Mouse (Mus musculus): ENCODE data around the gene Vnn3. TPM values are rescaled to one million over a fixed set of nuclear protein-coding genes. Genes with fewer than 3 reads are reported as not detected.

The Vnn3 gene
- polyA plus RNA-seq, 1 experiment from 2014 or later = not detected

DNA sequence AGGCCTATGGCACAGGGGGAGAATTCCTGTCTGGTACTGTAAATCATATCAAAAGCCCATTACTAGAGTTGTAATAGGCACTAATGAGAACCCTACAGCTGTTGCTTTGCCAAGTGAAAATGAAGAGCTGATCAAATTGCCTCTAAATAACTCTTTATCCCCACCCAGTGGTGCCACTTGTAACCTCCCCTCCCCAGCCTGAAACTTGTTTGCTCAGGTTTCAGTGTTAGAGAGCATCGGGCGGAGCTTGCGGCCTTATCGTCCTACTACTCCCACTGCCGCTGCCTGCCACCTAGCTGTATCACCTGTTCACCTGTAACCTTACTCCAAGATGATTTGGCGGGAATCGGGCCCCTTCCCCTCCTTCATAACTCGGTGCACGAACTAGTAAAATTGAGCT lies 11.9 kb upstream of the Vnn3 start:
- H3K27ac ChIP-seq (ENCODE audit: low read depth) = no peak overlapping the region
- no peak overlapping the region for H3K9ac ChIP-seq
- H3K4me2 ChIP-seq = no peak overlapping the region
- WGBS = 34% methylated on average over 9 of the region's 9 CpGs
- no peaks in the 10 kb centered on the region for H3K36me3 ChIP-seq (ENCODE audit: insufficient read depth)
- DNase-seq = peak; percentile 39
- TF ChIP-seq CTCF (IDR thresholded peaks at IDR 0.05; ENCODE audit: low read depth) = 0 out of 2 replicates have a peak, but pooled peaks have one; percentile 13
- H3K4me3 ChIP-seq (ENCODE audit: low read depth, low read length) = no peak overlapping the region
- H3K9me3 ChIP-seq (ENCODE audit: low read depth, low read length) = no peaks in the 10 kb centered on the region
- no peaks in the 10 kb centered on the region for H3K4me1 ChIP-seq (ENCODE audit: insufficient read depth)
- no peak for ATAC-seq (ENCODE audit: insufficient read depth)
- H3K27me3 ChIP-seq (ENCODE audit: insufficient read depth, low read length) = no peaks in the 10 kb centered on the region

DNA sequence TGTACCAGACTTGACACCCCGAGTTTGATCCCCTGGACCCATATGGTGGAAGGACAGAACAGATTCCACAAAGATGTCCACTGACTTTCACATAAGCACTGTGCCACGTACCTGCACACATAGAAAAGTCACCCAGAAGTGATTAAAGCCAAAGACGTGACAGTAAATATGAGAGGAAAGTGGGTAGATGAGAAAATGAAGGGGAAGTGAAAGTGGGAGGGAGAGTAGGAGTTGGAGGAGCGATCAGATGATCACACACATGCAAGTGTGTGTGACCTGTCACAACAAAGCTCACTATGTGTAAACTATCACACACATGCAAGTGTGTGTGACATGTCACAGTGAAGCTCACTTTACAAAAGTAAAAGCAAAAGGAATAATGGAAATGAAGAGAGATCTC lies 10.8 kb upstream of the Vnn3 start:
- H3K4me2 ChIP-seq = no peak overlapping the region
- H3K4me1 ChIP-seq (ENCODE audit: insufficient read depth) = no peaks in the 10 kb centered on the region
- TF ChIP-seq CTCF (IDR thresholded peaks at IDR 0.05; ENCODE audit: low read depth) = no peak
- H3K27ac ChIP-seq (ENCODE audit: low read depth) = no peak overlapping the region
- 66% methylated on average over 4 of the region's 4 CpGs for WGBS
- H3K9me3 ChIP-seq (ENCODE audit: low read depth, low read length) = no peaks in the 10 kb centered on the region
- H3K36me3 ChIP-seq (ENCODE audit: insufficient read depth) = no peaks in the 10 kb centered on the region
- DNase-seq = no peak
- H3K9ac ChIP-seq = no peak overlapping the region
- no peak for ATAC-seq (ENCODE audit: insufficient read depth)
- H3K4me3 ChIP-seq (ENCODE audit: low read depth, low read length) = no peak overlapping the region
- no peaks in the 10 kb centered on the region for H3K27me3 ChIP-seq (ENCODE audit: insufficient read depth, low read length)

DNA sequence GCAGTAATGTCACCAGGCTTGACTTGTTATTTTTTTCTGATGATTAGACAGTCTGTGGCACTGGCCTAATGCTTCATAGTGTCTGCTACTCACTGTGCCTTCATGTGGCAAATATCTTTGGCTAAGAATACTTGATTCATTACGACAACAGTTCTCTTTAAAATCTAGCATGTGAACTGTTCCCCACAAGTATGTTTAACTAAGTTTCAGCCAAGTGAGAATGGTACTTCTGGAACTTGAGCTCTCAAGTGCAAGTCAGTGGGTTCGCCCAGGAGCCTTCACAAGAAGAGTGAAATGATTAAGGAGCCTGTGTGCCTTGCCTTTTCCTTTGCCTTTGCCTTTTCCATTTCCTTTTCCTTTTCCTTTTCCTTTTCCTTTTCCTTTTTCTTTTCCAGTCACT lies 834 bp downstream of the Vnn3 start:
- Histone ChIP-seq H3K36me3 (ENCODE audit: insufficient read depth) (no peaks in the 10 kb centered on the region), H3K9ac (no peak overlapping the region), H3K4me1 (ENCODE audit: insufficient read depth) (no peaks in the 10 kb centered on the region), H3K27ac (ENCODE audit: low read depth) (no peak overlapping the region), H3K27me3 (ENCODE audit: insufficient read depth, low read length) (no peaks in the 10 kb centered on the region), H3K4me3 (ENCODE audit: low read depth, low read length) (no peak overlapping the region), H3K9me3 (ENCODE audit: low read depth, low read length) (no peaks in the 10 kb centered on the region), H3K4me2 (no peak overlapping the region)
- TF ChIP-seq CTCF (IDR thresholded peaks at IDR 0.05; ENCODE audit: low read depth) = no peak
- DNase-seq = peak; percentile 48
- no peak for ATAC-seq (ENCODE audit: insufficient read depth)
- 54% methylated on average over 2 of the region's 2 CpGs for WGBS

DNA sequence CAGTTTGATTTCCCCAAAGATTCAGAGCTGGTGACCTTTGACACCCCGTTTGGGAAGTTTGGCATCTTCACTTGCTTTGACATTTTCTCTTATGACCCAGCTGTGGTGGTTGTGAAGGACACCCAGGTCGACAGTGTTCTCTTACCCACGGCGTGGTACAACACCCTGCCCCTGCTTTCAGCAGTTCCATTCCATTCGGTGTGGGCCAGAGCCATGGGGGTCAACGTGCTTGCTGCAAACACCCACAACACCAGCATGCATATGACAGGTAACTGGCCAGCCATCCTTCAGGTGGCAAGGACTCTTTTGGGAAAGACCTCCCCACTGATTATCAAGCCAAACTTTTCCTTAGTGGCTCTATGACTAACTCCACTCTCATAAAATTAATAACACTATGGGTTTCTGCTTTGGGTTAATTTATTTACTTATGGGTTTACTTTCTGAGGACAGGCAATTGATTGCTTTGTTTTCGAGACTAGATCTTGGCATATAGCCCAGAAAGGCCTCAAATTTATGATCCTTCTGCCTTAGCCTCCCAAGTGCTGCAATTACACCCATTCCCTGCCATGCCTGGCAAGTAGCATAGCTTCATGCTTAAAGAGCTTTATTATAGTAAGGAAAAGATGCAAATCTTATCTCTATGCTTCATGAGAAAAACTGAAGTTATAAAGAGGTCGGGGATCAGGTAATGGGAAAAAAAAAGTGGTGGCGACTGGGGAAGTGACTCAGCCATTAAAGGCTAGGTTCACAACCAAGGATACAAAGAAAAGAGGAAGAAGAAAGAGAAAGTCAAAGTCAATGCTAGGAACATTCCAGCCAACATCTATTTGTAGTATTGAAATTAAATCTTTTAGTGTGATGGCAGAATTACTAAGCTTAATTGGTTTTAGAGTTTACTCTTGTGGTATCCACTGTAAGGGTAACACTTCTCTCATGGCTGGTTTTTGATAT lies 13.4 kb downstream of the Vnn3 start:
- Histone ChIP-seq H3K27ac (ENCODE audit: low read depth) (no peak overlapping the region), H3K27me3 (ENCODE audit: insufficient read depth, low read length) (no peaks in the 10 kb centered on the region), H3K4me2 (no peak overlapping the region), H3K36me3 (ENCODE audit: insufficient read depth) (no peaks in the 10 kb centered on the region), H3K9me3 (ENCODE audit: low read depth, low read length) (peaks cover 14% of the 10 kb centered on the region; the same call in 1 of the 2 replicates), H3K4me3 (ENCODE audit: low read depth, low read length) (no peak overlapping the region), H3K9ac (no peak overlapping the region), H3K4me1 (ENCODE audit: insufficient read depth) (no peaks in the 10 kb centered on the region)
- DNase-seq (peak; percentile 73), ATAC-seq (ENCODE audit: insufficient read depth) (no peak)
- 66% methylated on average over 9 of the region's 9 CpGs for WGBS
- TF ChIP-seq CTCF (IDR thresholded peaks at IDR 0.05; ENCODE audit: low read depth) = no peak

DNA sequence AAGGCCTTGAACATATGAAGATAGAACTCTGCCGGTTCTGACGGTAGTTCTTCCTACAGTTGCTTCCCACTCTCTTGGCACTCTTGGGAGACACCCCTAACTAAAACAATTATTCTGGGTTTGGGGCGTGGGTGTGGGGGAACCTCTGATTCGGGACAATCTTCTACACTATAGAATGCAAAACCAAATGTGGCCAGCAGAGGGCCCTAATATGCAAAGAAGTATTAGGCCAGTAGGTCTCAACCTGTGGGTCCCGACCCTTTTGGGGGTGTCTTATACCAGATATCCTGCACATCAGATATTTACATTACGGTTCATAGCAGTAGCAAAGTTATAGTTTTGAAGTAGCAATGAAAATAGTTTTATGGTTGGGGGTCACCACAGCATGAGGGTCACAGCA lies 29.4 kb downstream of the Vnn3 start:
- Histone ChIP-seq H3K4me1 (ENCODE audit: insufficient read depth) (no peaks in the 10 kb centered on the region), H3K27me3 (ENCODE audit: insufficient read depth, low read length) (no peaks in the 10 kb centered on the region), H3K4me3 (ENCODE audit: low read depth, low read length) (no peak overlapping the region), H3K9ac (no peak overlapping the region), H3K9me3 (ENCODE audit: low read depth, low read length) (no peaks in the 10 kb centered on the region), H3K4me2 (no peak overlapping the region), H3K27ac (ENCODE audit: low read depth) (no peak overlapping the region), H3K36me3 (ENCODE audit: insufficient read depth) (no peaks in the 10 kb centered on the region)
- no peak for ATAC-seq (ENCODE audit: insufficient read depth)
- peak; percentile 34 for TF ChIP-seq CTCF (IDR thresholded peaks at IDR 0.05; ENCODE audit: low read depth)
- 81% methylated on average over 6 of the region's 6 CpGs for WGBS
- DNase-seq = peak; percentile 17

DNA sequence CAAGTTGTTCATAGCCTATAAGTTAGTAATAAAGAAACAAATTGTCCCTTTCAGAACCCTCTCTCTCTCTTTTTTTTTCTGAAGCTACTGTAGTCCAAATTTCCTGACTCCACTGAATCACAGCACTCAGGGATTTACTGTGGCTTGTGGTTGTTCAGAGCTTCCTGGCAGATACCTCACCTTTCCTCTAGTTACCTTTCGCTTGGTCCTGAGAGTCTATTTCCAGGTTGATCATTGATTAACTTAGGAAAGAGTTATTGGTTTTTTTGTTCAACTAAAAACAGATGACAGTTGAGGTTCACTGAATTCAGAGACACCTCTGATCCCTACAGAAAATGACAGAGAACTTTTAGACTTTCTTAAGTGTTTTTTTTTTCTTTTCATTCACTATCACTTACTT lies 33.6 kb downstream of the Vnn3 start:
- no peaks in the 10 kb centered on the region for H3K9me3 ChIP-seq (ENCODE audit: low read depth, low read length)
- H3K4me3 ChIP-seq (ENCODE audit: low read depth, low read length) = no peak overlapping the region
- H3K27me3 ChIP-seq (ENCODE audit: insufficient read depth, low read length) = no peaks in the 10 kb centered on the region
- no peak overlapping the region for H3K27ac ChIP-seq (ENCODE audit: low read depth)
- H3K4me1 ChIP-seq (ENCODE audit: insufficient read depth) = no peaks in the 10 kb centered on the region
- DNase-seq (no peak), ATAC-seq (ENCODE audit: insufficient read depth) (no peak)
- no peak overlapping the region for H3K9ac ChIP-seq
- no peak for TF ChIP-seq CTCF (IDR thresholded peaks at IDR 0.05; ENCODE audit: low read depth)
- H3K36me3 ChIP-seq (ENCODE audit: insufficient read depth) = no peaks in the 10 kb centered on the region
- WGBS = 95% methylated on average over 1 of the region's 1 CpGs
- no peak overlapping the region for H3K4me2 ChIP-seq

DNA sequence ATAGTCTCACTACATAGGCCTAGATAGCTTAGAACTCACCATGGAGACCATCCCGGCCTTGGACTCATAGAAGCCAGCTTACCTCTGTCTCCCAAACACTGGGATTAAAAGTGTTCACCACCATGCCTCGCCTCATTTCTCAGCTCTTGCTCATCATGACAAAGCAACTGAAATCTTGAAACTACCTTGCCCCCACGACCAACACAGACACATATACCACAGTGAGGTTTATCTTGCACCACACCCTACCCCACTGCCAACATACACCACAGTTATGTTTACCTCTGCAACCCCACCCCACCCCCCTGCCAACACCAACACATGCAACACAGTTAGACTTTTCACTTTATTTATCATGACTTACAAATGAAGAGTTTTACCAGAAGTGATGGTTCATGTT lies 34.8 kb downstream of the Vnn3 start:
- TF ChIP-seq CTCF (IDR thresholded peaks at IDR 0.05; ENCODE audit: low read depth) = no peak
- no peak overlapping the region for H3K27ac ChIP-seq (ENCODE audit: low read depth)
- no peaks in the 10 kb centered on the region for H3K9me3 ChIP-seq (ENCODE audit: low read depth, low read length)
- no peaks in the 10 kb centered on the region for H3K4me1 ChIP-seq (ENCODE audit: insufficient read depth)
- ATAC-seq (ENCODE audit: insufficient read depth) (no peak), DNase-seq (no peak)
- H3K36me3 ChIP-seq (ENCODE audit: insufficient read depth) = no peaks in the 10 kb centered on the region
- no peak overlapping the region for H3K4me2 ChIP-seq
- WGBS = 85% methylated on average over 3 of the region's 3 CpGs
- no peak overlapping the region for H3K9ac ChIP-seq
- no peak overlapping the region for H3K4me3 ChIP-seq (ENCODE audit: low read depth, low read length)
- H3K27me3 ChIP-seq (ENCODE audit: insufficient read depth, low read length) = no peaks in the 10 kb centered on the region
